Mouse (Mus musculus): ENCODE data around the gene Arhgap40. TPM values are rescaled to one million over a fixed set of nuclear protein-coding genes. Genes with fewer than 3 reads are reported as not detected.

Gene Arhgap40
- total RNA-seq (2021), result not detected
- long read RNA-seq, experiment 1, result 0 reads
- long read RNA-seq, experiment 2, result 0 reads

DNA sequence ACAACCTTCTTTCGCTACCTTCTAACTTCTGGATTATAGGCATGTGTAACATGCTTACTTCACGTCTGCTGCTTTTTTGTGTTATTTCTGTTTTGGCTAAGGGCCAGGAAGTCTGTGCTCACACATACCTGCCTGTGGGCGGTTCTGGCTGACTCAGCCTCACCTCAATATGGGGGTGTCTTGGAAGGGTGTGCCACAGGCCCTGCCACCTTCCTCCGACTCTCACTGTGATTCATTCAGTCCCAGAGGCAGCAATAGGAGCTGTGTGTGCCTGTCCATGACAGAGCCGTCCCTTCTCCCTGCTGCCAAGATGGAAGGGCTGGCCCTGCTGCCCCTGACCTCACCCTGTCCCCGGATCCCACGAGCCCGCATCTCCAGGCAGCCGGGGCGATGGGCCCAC lies at the start of gene Arhgap40:
Gene Arhgap40 (plus strand): TSS at position 269 of the 400 bp plus-strand sequence.
- DNase-seq, result no peak

GRCm38 (mm10) chr2:158474159-158474558 lies 38.4 kb upstream of the Arhgap40 start:
- no peak for DNase-seq

- DNase-seq, result no peak
Measured at GRCm38 (mm10) chr2:158477640-158478039, 35.0 kb upstream of the Arhgap40 start.

DNA sequence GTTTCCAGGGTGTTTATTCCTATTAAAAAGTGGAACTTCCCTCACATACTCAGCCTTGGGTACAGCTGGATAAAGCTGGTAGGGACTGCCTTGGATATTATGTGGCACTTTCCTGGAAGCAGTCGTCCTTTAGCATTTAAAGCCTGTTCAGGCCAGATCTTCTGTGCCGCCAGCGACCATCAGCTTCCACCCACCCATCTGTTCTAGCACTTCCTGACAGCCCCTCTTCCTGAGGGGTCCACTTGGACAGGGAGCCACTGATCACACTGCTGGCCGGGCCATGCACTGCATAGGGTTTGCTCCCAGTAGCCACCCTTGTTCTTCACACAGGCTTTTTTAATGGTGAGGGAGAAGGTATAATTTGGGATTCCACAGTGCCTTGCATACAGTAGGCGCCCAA lies 14.1 kb upstream of the Arhgap40 start:
- DNase-seq, result no peak

DNA sequence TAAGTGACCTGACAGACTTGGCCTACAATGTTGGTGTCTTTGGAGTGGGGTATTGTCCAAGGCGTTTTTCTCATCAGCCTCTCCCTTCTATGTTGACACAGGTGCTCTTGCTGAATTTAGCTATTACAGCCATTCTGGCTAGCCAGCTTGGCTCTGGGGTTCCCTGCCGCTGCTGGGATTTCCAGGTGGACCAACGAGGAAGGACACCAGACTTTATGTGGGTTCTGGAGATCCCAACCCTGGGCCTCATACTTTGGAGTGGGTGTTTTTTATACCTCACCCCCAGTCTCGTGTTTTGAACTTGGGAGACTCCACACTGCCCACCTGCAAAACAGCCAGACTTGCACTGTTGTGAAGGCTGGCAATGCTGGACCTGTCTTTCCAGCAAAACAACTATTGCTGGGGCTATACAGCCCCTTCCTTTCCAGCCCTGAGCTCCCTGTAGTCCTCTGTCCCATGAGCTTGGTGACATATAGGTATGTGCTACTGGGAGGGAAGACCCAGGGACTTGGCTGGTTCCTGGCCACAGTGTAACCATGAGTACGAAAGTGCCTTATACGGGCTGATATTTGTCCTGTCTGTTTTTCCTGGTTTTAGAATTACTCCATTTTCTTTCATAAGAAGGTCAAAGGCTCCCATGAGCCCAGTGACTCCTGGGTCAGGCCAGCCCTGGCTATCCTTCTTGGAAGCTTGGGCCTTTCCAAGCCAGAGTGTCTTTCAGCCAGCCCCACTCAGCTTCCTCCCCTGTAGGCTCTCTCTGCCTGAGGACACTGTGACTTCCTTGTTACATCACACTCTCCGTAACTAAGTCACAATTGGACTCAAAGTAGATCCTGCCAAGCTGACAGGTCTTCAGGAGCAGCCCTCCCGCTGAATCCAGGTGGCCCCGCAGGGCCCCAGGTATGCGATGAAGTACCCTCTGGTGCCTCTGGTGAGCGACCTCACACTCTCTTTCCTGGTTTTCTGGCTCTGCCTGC lies 10.5 kb upstream of the Arhgap40 start, which contains the start of gene Adig:
Gene Adig (plus strand): TSS at position 777 of the 977 bp plus-strand sequence.
- no peak for DNase-seq

DNA sequence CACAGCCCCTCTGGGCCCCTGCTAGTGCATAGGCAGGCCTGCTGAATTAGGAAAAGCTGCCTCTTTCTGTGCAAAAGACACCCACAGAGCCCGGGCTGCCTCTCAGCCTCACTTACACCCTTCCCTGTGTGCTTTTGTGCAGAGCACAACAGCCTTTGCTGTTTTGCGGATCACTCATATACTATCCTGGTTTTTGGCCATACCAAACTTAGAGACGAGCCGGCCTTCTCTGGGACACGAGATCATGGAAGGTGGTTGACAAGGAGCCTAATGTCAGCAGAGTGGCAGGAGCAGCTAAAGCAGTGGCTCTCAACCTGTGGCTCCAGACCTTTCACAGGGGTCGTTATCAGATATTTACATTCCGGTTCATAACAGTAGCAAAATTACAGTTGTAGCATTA lies 9.4 kb upstream of the Arhgap40 start:
- DNase-seq, result no peak

DNA sequence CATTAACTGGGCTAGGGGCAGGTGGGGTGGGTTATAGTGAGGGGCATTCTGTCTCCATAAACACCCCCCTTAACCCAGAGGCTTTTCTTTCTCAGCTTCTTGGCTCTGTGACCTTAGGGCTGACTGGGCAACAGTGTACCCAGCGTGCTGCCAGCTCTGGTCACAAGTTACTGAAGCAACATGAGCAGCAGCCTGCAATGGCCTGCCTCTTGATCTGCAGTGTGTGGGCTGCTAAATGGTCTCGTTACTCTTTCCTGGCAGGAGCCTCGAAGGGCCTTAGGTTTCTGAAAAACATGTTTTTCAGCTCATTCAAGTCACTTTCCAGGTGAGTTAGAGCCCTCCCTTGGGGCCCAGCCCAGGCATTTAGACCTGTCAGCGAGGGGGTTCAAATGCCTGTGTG lies 8.9 kb upstream of the Arhgap40 start:
- DNase-seq, result peak; percentile 33

GRCm38 (mm10) chr2:158506475-158506874 lies 6.1 kb upstream of the Arhgap40 start:
- no peak for DNase-seq

DNA sequence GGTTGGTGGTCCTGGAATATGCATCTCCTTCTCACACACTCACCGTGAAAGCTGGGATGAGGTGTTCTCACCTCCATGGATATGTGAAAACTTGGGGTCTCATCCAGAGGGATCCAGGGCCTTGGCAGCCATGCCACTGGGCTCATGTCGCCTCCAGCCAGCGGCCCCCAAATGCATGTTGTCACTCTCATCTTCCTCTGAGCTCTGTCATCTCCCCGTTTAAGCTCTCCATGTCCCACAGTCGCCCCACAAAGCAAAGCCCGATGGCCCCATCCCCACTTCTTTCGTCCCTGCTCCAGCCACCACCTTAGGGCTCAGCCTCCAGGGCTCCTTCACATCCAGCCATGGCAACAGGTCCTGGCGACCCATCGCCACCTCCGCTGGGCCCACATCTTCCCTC lies 5.5 kb upstream of the Arhgap40 start:
- DNase-seq, result no peak

DNA sequence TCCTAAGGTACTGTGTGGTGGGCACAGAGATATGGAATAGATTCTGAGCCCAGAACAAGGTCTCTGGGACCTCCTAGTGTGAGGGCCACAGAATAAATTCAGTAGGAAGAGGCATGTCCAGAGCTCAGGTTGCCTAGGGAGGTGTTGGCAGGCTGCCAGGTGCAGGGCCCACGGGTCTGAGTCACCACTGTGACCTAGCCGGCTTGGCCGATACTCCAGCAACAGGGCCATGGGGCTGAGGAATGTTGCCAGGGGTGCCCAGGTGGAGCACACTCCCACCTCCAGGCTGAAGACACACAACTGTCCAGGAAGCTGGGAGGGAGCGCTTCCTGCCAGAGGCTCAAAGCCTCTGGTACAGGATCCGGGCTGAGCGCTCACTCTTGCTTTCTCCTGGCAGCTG lies 1.9 kb upstream of the Arhgap40 start:
- no peak for DNase-seq

- DNase-seq, result no peak
Measured at GRCm38 (mm10) chr2:158513821-158514336, 1.3 kb downstream of the Arhgap40 start.

DNA sequence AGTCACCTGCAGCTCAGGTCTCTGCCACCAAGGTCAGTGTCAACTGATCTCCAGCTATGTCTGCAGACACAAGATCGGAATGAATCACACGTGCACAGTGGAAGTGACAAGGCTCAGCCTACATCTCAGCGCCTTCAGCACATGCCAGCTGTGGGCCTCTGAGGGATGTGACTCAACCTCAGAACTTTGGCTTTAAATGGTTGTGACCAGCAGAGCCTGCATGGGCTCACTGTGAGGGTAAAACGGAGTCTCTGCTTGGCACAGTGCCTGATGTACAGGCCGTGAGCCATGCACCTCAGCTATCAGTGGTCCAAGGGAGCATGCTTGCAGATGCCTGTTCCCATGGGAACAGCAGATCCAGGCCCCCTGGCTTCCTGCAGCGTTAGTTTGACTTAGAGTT lies 6.0 kb downstream of the Arhgap40 start:
- DNase-seq, result no peak

DNA sequence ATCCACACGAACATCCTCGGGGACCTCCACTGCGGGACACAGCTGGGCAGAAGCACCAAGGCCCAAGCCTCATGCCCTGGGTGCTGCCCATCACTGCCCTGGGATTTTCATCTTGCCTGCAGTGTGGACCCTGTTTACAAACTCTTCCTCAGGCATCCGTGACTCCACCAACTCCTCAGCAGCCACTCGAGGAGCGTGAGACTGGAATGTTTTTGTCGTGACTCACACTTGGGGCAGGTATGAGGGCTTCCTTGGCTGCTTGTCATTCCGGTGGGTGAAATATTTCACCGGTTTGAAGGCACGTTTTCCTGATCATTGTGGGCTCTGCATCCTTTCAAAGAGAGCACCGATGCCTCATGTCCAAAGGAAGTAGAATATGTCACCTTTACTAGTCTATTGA lies 6.5 kb downstream of the Arhgap40 start:
- DNase-seq, result no peak

DNA sequence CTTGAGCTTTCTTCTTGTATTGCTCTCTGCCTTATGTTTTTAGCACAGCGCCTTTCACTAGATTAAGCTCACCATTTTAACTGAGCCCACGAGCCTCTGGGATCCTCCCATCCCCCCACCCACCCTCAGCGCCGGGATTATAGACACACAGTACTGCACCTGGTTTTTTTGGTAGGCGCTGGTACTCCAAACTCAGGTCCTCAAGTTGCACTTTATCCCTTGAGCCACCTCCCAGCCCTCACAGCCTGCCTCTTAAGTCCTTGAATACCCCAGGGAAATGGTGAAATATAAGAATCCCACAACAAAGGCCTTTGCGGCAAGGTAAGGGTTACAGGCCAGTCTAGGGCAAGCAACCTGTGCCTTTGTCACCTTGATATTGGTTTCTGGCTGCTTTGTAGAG lies 7.2 kb downstream of the Arhgap40 start:
- DNase-seq, result no peak

- no peak for DNase-seq
Measured at GRCm38 (mm10) chr2:158523060-158523459, 10.5 kb downstream of the Arhgap40 start.

GRCm38 (mm10) chr2:158524129-158524860 lies 11.7 kb downstream of the Arhgap40 start:
- no peak for DNase-seq

DNA sequence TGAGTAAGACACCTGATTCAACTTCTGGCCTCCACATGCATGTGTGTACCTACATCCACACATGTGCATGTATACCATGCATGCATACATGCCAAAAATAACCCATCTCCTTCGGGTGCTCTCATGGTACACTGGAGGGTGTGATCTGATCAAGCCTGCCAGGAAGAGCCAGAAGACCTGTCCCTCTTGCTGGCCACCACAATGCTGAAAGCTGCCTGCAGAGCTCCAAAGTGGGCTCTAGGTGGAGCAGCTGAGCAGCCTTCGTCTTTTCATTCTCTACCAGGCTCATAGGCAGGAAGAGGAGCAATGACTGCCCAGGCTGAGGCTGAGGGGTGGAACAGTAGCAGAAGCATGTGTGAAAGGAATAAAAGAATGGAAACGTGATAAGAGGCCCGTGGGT lies 21.5 kb downstream of the Arhgap40 start:
- DNase-seq, result no peak

DNA sequence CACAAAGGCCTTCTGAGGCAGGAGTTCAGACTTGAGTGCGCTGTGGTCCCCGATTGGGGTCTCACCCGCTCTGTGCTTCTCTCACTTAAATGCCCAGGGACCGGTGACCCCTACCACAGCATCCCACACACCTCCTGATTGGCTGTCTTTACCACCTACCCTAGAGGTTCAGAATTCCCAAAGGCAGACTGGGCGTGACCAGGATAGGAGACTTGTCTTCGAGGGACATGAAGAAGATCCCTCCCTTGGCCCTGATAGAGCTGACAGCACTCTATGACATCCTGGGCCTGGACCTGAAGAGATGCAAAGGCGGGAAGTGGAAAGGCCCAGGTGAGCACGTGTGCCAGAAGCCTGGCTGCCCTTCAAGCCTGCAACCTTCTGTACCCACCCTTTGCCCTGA lies 22.0 kb downstream of the Arhgap40 start:
- DNase-seq, result no peak

GRCm38 (mm10) chr2:158539433-158540305 lies 27.1 kb downstream of the Arhgap40 start:
- no peak for DNase-seq

GRCm38 (mm10) chr2:158541286-158541685 lies 28.7 kb downstream of the Arhgap40 start:
- DNase-seq, result no peak

GRCm38 (mm10) chr2:158545266-158545665 lies 32.7 kb downstream of the Arhgap40 start:
- DNase-seq, result no peak

DNA sequence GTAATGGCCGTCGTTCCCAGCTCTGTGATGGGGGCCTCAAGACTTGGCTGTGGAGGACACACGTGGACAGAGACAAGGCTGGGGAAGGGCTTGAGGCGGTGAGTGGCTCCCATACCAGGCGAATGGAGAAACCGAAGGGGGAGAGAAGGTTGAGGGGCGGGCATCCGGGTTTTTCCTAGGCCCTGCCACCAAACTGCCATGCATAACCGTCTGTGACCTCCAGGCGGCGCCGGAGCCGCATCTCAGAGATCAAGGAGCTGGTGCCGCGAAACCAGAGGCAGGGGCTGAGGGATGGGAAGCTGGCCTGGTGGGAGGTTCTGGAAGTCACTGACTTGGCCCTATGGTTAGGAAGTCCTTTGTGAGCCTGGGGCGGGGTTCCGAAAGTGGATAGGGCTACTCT lies 34.2 kb downstream of the Arhgap40 start:
- peak; percentile 19 for DNase-seq

Data from gastrocnemius, postnatal 25 days (tissue).